Mouse (Mus musculus): ENCODE measurements at regions not wholly inside any gene's neighbourhood (a gene's known extent, or its start where the extent isn't known, plus 50 kb on each side); places are given as distances from the start of the nearest gene placed in this dataset.

DNA sequence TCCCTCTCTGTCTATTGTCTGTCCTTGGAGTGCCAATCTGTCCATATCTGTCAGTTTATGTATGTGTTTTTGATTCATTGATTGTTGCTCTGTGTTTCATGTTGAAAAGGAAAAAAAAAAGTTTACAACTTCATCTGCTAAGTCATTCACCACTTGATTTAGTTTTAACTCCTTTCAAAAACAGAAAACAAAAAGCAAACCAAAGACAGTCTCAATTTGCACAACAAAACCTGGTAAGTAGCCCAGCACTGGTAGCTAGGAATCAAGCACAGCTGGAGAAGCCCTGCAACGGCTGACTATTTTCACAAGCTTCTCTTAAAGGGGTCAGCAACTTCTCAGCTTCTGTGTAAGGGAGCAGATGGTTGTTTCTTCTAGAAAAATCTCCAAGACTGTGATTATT lies 72.9 kb upstream of the Adgrf1 start:
- TF ChIP-seq CEBPB (IDR thresholded peaks at IDR 0.05; ENCODE audit: low read depth) (no peak), CTCF (IDR thresholded peaks at IDR 0.05; ENCODE audit: control insufficient read depth, insufficient read depth, insufficient read length) (no peak), MYOD1 (IDR thresholded peaks at IDR 0.05; ENCODE audit: control insufficient read depth, insufficient read length, low read depth) (no peak), MAX (IDR thresholded peaks at IDR 0.05) (no peak), USF1 (IDR thresholded peaks at IDR 0.05; ENCODE audit: low read depth) (no peak), FOSL1 (IDR thresholded peaks at IDR 0.05; ENCODE audit: insufficient read depth, low read length, poor library complexity, severe bottlenecking) (no peak), MYOG (IDR thresholded peaks at IDR 0.05; ENCODE audit: control insufficient read depth, extremely low read depth, insufficient read length) (no peak)

Measured in C2C12 (cell line).